Mouse (Mus musculus): Measurements from ENCODE around the gene Eif3d.

Eif3d gene

DNA sequence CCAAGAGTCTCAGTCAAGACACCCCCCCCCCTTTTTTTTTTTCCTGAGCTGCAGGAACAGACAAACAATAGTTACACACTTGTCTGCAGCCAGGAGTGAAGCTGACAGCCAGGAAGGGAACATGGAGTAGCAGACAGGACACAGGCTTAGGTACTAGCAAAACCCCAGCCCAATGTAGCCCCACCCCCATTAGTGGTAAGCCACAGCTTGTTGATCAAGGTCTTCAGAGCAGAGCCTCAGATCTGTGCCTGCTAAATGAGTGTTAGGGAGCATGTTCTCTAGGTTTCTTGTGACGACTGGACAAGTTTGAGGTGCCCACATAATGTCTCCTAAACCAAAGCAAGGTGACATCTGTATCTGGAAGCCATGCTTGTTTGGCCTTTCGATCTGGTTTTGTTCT, 16.3 kb downstream of the Eif3d start:
- no peak for DNase-seq (ENCODE audit: low spot score in 2 of 2)

DNA sequence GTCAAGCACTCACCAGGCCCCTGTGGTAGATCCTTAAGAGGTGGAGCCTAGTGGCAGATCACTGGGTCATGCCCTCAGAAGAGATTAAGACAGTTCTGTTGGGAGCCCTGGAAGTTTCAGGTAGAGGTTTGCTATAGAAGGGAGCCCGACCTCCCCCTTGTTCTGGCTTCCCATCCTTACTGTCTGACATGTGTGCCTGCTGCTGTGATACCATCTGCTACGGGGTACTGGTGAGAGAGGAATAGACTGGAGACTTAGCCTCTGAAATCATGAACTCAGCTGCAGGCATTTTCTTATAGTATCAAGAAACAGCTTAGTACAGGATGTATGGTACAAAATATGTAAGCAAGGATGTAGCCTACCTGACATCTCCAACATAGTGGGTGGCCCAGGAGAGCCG, 17.7 kb downstream of the Eif3d start:
- no peak for DNase-seq (ENCODE audit: low spot score in 2 of 2)

DNA sequence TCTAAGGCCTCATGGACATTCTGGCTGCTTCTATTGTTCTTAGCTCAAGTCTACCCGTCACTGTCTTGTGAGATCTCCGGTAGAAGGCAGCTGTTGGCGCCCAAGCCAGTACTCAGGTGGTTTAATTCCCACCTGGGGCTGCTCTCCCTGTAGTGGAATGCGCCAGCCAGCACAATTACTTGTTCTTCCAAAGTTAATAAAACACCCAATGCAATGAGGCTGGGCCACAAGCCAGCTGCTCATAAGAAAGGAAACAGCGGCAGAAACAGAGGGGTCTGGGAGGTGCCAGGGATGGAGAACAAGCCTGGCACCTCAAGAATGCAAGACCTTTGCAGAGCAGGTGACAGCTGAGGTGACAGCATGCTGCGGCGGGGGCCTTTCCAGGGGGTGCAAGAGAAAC, 21.6 kb downstream of the Eif3d start:
- no peak for DNase-seq (ENCODE audit: low spot score in 2 of 2)

DNA sequence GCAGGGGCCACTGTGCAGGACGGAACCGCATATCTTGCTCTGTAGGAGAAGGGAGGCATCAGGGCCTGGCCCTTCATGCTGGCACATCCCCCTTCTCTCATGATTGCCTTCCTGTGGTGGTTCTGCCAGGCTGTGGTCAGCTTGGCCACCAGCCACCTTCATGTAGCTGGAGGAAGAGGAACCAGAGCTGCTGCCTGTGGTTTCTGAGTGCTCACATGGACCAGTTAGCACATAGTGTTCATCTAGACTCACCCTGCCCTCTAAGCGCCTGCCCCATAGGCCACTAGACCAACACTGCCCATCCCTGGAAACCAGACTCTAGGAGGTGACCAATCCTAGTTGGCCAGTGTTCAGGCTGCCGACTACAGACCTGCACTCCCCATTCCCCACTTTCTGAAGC, 24.9 kb downstream of the Eif3d start:
- peak in 1 of 2 experiments; percentile 29 for DNase-seq (ENCODE audit: low spot score in 2 of 2)

DNA sequence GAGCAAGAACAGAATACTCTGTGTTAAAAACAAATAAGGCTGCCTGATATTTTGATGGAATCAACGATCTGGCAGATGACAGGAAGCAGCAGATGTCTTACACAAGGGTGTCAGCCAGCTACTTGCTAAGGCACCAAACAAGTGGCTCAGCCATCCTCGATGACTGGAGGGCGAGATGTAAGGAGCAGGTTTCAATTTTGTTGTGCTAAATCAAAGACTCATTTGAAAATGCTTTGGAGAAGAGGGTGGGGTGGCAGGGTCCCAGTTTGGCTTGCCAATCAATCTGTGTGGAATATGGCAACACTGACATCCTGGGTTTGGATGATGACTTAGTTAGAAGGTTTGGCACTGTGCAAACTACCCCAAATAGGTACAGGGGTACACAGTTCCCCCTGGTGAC, 29.1 kb downstream of the Eif3d start:
- DNase-seq (ENCODE audit: low spot score in 2 of 2), result no peak

DNA sequence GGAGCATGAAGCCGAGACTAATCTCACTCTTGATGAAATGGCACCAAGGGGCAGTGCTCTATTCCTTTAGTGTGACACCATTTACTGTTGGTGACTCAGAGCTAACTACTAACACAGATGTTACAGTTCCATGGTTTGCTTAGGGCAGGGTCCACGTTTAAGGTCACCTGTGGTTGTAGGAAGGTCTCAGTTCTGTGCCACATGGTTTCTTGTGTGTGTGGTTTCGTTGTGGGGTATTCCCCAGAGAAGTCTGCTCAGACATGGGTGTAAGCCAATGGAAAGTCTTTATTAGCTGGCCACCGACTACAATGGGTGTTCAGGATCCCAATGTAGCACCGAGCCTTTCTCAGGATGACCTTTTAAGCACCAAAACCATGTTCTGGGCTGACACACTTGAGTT, 32.1 kb downstream of the Eif3d start:
- DNase-seq (ENCODE audit: low spot score in 2 of 2), result no peak

DNA sequence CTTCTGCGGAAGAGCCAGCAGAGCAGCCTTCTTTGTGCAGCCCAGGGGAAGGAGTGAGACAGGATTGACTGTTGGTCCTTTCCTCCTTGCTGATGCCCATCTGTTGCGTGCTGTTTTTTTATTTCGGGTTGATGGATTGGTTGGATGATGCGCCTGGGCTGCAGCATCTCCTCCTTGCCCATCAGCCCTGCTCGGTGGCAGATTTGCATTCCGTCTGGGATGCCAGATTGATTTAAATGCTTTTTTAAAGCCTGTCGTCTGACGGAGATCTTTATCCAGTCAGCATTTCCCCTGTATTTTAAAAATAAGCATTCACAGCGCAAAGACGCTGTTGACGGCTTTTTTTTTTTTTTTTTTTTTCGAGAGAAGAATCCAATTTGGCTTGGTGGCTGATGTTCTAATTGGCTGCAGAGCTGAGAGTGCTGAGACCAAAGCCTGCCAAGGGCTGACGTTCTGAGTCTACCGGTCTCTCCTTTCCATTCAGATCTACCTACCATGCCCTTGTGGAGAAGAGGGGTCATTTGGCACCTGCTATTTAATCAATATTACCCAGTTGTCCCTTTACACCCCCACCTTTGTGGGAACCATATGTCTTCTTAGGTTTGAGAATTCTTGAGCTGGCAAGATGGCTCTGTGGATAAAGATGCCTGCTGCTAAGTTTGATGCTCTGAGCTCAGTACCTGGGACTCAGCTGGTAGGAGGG, 34.8 kb downstream of the Eif3d start:
- DNase-seq (ENCODE audit: low spot score in 2 of 2), result no peak

DNA sequence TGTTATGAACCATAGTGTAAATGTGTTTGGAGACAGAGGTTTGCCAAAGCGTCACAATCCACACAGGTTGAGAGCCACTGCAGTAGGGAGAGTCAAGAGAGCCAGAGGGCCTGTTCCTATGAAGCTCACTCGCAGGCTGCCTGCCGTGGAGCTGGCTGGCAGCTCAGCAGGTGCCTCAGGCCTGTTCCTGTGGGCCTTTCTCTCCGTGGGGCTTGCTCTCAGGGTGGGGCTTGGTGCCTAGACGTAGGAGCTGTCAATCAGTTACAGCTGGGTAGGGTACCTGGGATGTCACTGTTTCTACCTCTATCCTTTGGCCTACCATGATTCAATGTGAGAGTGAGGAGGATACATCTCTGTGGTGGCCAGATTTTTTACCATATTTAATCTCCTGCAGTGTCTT, 35.6 kb downstream of the Eif3d start:
- DNase-seq (ENCODE audit: low spot score in 2 of 2), result no peak

DNA sequence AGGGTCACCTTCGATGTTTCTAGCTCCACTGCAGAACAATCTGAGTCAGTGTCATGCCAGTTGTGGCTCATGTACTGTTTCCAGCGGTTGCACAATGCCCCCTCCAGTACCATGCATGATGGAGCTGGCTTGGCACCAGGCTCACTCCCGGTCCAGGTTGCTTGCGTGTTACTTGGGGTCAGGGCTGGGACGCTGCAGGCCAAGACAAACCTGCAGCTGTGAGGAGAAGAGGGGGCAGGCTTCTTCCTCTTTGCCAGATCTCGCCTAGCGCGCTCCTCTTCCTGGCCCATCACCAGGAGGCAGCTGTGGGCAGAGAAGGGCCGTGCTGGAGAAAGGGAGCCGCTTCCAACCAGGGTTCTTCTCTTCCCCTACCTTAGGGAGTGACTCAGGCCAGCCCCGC, 36.3 kb downstream of the Eif3d start:
- DNase-seq (ENCODE audit: low spot score in 2 of 2), result no peak

DNA sequence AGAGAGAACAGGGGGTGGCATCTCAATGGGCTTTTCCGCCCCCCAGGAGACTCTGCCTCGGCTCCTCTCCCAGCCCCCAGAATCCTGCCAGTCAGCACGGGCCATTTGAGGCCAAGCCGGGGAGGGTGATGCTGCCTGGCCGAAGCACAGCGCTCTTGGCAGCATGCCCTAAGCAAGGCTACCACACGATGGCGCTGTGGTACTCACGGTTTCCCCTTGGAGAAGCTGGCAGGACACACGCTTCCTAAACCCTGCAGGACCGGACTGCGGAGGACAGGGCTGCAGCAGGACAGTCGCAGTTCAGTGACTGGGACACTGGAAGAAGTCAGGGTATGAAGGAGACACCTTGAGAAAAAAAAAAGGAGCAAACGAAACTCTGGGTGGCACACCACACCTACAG, 36.8 kb downstream of the Eif3d start:
- peak; percentile 94 to 100 for DNase-seq (ENCODE audit: low spot score in 2 of 2)

DNA sequence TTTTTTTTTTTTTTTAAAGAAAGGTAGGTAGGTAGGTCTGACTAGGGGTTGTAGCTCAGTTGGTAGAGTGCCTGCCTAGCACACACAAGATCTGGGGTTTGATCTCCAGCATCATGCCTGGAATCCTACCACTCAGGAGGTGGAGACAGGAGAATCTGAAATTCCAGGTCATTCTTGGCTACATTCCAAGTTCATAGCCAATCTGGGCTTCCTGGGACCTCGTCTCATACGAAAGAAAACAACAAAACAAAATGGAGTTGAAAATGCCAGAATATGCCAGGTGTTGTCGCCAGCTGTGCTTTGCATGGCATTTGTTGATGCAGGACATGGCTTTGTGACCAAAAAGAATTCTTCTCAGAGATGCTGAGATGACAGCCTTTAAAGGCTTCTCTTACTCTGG, 37.4 kb downstream of the Eif3d start:
- DNase-seq (ENCODE audit: low spot score in 2 of 2), result no peak

DNA sequence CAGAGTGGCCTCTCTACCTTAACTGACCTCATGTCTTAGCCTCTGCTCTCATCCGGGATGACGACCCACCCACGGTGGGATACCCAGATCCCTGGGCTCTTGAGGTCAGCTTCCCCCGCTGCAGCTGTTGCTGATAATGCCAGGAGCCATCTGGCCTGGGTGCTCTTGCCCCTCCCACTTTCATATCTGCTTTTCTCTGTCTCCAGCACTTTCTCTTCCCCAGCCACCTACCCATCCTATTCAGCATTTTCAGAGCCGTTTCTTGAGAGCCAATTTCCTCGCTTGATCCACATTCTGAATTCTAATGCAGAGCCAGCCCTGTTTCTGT, 39.0 kb downstream of the Eif3d start:
- DNase-seq (ENCODE audit: low spot score in 2 of 2), result no peak

DNA sequence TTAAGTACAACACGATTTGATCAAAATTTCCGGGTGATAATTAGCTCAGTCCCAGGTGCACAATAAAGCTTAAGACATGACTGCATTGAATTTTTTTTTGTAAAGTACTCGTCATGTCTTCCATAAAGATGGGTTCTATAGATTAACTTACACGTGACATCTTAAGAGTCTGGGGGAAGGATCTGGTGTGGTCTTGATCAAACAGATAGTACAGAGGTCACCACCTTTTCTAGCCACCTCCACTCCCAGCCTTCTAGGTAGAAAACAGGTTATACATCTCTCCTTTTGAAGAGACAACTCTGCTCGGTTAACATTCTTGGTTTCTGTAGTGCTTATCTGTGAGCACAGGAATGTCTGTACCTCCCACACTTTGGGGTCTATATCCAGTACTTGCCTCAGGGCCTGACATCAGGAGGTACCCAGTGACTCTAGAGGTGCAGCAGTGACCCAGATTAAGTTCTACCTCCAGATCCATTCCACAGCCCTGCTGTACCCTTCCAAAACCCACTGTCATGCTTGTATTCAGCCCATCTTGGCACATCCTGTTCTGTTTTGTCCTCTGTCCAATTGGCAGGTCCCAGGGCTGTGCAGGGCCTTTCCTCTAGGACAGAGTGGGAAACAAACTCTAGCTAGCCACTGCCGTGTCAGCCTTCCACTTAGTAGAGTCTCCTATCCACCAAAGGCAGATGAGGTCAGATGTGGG, 39.5 kb downstream of the Eif3d start:
- DNase-seq (ENCODE audit: low spot score in 2 of 2), result no peak

DNA sequence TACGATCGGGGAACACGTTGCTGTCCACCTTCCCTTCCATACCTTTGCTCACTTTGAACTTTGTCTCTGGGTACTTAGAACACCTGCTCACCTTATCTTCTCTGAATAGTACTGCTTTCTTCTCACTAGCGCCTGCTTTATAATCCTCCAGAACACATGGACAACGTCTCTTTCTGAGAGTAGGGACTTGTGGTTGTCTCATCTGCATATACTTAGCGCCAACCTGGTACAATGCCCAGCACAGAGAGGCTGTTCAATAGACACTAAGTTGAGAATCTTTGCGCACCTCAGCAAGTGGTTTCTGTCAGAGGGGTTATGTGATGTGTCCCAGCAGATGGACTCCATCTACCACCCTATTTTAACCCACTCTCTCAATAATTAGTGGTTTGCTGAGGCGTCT, 40.8 kb downstream of the Eif3d start:
- no peak for DNase-seq (ENCODE audit: low spot score in 2 of 2)

DNA sequence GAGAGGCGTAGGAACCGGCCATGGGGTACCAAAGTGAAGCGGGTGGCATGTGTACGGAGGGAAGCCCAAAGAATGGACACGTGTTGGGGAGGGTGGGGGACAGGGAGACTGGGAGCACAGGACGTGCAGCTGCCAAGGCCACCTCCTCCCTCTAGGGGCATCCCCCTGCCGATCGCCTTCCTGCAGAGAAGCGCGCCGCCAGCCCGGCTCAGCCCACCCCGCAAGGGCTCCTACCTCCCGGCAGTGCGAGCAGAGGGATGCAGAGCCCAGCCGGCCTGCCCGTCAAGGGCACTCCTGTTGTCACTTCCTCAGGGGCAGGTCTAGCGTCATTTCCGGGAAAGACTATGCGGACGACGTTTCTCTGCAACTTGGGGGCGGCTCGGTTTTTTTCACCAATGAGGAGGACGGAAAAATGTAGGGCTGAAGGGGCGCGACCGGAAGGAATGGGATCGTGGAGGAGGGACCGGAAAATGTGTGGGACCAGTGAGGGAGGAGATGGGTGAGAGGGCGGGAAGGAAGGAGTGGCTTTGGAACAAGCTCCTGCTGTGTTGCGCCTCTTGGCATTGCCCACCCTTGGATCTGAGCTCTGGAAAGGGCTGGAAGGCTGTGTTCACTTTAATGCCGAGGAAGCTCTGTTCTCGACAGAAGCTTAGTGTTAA, 41.8 kb downstream of the Eif3d start, which contains the start of gene Txn2:
Gene Txn2 (minus strand): TSS at position 334 of the 659 bp plus-strand sequence.
- peak; percentile 79 to 97 for DNase-seq (ENCODE audit: low spot score in 2 of 2)

DNA sequence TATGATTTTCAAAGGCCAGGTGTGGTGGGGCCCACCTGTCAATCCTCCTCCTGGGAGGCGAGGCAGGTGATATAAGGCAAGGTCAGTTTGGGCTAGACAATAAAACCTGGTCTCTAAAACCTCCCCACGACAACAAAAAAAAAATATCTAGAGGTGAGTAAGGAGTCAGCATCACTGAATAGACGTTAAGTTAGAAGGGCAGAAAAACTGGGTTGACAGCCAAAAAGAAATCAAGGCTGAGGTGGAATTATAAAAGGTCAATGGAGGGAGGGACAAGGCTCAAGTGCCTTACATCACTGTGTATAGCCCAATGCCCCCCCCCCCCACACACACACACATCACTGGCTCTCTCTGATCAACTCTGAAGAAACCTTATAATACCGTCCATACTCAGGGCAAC, 42.5 kb downstream of the Eif3d start:
- DNase-seq (ENCODE audit: low spot score in 2 of 2), result no peak

DNA sequence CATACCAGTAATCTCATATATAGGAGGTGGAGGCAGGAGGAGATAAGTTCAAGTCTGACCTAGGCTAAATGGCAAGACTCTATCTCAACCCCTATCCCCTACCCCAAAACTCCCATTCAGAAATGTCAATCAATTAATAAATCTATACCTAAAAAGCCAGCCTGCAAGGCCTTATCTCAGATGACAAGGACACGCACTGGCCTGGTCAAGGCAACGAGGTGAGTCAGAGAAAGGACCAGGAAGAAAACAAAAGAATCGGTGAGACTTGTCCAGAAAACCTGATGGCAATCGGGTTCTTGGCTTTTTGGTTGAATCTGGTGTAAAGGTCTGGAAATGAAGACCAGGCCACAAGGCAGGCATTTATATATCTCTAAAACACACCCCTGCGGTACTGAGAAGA, 43.7 kb downstream of the Eif3d start:
- no peak for DNase-seq (ENCODE audit: low spot score in 2 of 2)

DNA sequence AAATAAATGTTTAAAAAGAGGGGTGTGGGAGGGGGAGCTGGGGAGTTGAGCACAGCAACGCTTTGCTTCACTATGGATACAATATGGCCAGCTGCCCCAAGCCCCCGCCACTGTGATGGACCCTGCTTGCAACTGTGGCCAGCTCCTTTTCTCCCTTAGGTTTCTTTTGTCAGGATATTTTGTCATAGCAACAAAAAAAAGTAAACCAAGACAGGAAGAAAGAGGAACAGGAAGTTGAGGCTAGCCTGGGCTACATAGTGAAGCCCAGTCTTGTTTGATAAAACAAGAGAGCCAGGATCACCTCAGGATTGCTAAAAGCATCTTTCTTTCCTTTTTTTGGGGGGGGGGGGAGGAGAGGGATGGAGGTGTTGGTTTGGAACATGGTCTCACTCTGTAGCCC, 45.4 kb downstream of the Eif3d start:
- no peak for DNase-seq (ENCODE audit: low spot score in 2 of 2)

DNA sequence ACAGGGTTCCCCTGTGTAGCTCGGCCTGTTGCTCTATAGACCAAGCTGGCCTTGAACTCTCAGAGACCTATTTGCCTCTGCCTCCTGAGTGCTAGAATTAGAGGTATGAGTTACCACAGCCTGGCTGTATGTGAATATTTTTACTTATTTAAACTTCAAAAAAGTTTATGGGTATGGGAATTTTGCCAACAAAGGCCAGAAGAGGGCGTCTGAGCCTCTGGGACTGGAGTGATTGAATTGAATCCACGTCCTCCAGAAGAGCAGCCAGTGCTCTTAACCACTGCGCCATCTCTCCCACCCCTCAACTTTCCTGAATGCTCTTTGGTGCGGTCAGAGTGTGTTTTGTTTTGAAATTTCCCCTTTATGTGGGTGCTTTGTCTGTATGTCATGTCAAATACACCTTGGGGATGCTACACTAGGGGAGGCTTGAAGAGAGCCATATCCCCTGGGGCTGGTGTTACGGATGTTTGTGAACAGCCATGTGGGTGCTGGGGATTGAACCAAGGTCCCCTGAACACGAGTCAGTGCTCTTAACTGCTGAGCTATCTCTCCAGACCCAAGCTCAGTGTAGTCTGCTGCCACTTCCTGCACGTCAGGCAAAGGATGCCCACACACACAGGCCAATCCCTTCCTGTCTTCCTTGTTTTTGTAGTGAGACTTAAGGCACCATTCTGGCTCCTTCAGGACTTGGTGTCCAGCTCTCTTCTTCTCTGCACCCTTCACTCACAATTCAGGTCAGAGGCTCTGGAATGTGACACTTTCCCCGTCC, 47.2 kb downstream of the Eif3d start:
- DNase-seq (ENCODE audit: low spot score in 2 of 2), result no peak

DNA sequence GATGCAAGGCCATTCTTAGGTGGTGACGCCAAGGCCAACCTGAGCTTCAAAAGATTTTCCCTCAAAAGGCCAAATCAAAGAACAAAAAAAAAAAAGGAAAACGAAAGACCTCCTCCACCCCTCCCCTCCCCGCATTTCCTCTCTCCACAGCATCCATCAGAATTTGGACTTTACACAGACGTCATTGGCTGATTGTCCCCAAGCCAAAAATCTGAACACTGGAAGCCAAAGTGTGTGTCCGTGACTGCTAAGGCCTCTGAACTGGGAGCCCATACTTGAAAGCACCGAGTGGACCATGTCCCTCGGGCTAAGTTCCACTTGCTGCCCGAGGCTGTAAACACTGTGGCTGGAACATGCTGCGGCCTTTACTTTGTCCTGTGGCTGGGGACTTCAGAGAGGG, 47.9 kb downstream of the Eif3d start:
- DNase-seq (ENCODE audit: low spot score in 2 of 2), result no peak

DNA sequence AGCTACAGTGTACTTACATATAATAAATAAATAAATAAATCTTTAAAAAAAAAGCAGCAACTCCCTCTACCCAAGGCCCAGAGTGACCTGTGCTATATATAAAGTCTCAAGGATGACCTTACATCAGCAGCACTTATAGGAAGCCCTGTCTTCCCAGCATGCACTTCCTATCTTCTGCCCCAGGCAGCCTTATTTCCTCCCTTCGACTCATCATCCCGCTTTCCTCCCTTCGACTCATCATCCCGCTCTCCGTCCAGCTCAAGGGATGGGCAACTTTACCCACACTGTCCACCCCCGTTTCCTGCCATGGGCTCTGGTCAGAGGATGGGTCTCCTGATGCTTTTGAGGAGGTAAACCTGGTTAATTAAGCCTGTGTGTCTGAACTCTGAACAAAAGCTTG, 49.0 kb downstream of the Eif3d start:
- no peak for DNase-seq (ENCODE audit: low spot score in 2 of 2)
